Mouse (Mus musculus): ENCODE data around the gene Sdf2. TPM values are rescaled to one million over a fixed set of nuclear protein-coding genes. Genes with fewer than 3 reads are reported as not detected.

The Sdf2 gene
- polyA plus RNA-seq (2012), result 9.6 and 11.2 TPM in 2 replicates

GRCm38 (mm10) chr11:78245627-78246317 lies at the start of gene Sdf2, which contains the start of gene Supt6:
Gene Sdf2, plus strand, starts transcription at chr11:78245746.
Gene Supt6, minus strand, starts transcription at chr11:78245987.

GRCm38 (mm10) chr11:78261380-78262352 lies 16.1 kb downstream of the Sdf2 start, which contains the start of gene 2610507B11Rik:
Gene 2610507B11Rik, plus strand, starts transcription at chr11:78261752.

GRCm38 (mm10) chr11:78290654-78291053 lies 45.1 kb downstream of the Sdf2 start, which contains the start of gene BC030499:
Gene BC030499, plus strand, starts transcription at chr11:78290841.

GRCm38 (mm10) chr11:78301357-78302084 lies 56.0 kb downstream of the Sdf2 start, which contains the start of gene Spag5:
Gene Spag5, plus strand, starts transcription at chr11:78301529.

Other genes with a start within 250 kb of the Sdf2 start
- 7.4 and 8.4 TPM in 2 replicates for gene Dhrs13, start 213.5 kb upstream of the Sdf2 start, polyA plus RNA-seq (2012)
- gene Flot2, start 207.8 kb upstream of the Sdf2 start, polyA plus RNA-seq (2012), result 55.6 and 72.3 TPM in 2 replicates
- gene Eral1, start 165.4 kb upstream of the Sdf2 start, polyA plus RNA-seq (2012), result 3.4 TPM in 2 replicates
- gene Fam222b, start 151.1 kb upstream of the Sdf2 start, polyA plus RNA-seq (2012), result 24.6 and 33.3 TPM in 2 replicates
- 29.8 and 41.4 TPM in 2 replicates for gene Traf4, start 80.2 kb upstream of the Sdf2 start, polyA plus RNA-seq (2012)
- 3.1 and 4.3 TPM in 2 replicates for gene Nek8, start 69.1 kb upstream of the Sdf2 start, polyA plus RNA-seq (2012)
- gene Tlcd1, start 69.0 kb upstream of the Sdf2 start, polyA plus RNA-seq (2012), result 34.7 and 38.4 TPM in 2 replicates
- gene Rpl23a, start 62.2 kb upstream of the Sdf2 start, polyA plus RNA-seq (2012), result 1,982 and 2,223 TPM in 2 replicates
- 3.0 and 4.5 TPM in 2 replicates for gene Rab34, start 57.3 kb upstream of the Sdf2 start, polyA plus RNA-seq (2012)
- gene Proca1, start 52.4 kb upstream of the Sdf2 start, polyA plus RNA-seq (2012), result 0.18 and 0.67 TPM in 2 replicates
- gene Supt6, start 241 bp downstream of the Sdf2 start, polyA plus RNA-seq (2012), result 82.2 and 96.4 TPM in 2 replicates
- 88.7 and 97.6 TPM in 2 replicates for gene 2610507B11Rik, start 16.0 kb downstream of the Sdf2 start, polyA plus RNA-seq (2012)
- gene BC030499, start 45.1 kb downstream of the Sdf2 start, polyA plus RNA-seq (2012), result not detected in 2 replicates
- gene Spag5, start 55.8 kb downstream of the Sdf2 start, polyA plus RNA-seq (2012), result 66.8 and 68.5 TPM in 2 replicates
- gene Aldoc, start 77.2 kb downstream of the Sdf2 start, polyA plus RNA-seq (2012), result 0.44 and 1.4 TPM in 2 replicates
- gene Pigs, start 82.7 kb downstream of the Sdf2 start, polyA plus RNA-seq (2012), result 84.7 and 91.0 TPM in 2 replicates
- 74.0 and 91.3 TPM in 2 replicates for gene Unc119, start 97.7 kb downstream of the Sdf2 start, polyA plus RNA-seq (2012)
- not detected in 2 replicates for gene Foxn1, start 140.8 kb downstream of the Sdf2 start, polyA plus RNA-seq (2012)
- 0.05 and 0.10 TPM in 2 replicates for gene Slc13a2, start 176.5 kb downstream of the Sdf2 start, polyA plus RNA-seq (2012)
- 1.1 and 1.7 TPM in 2 replicates for gene Slc46a1, start 220.0 kb downstream of the Sdf2 start, polyA plus RNA-seq (2012)

Measured in megakaryocyte-erythroid progenitor cell, adult 5 weeks (primary cell).